Mouse (Mus musculus): ENCODE results near the gene Cbx2.

DNA sequence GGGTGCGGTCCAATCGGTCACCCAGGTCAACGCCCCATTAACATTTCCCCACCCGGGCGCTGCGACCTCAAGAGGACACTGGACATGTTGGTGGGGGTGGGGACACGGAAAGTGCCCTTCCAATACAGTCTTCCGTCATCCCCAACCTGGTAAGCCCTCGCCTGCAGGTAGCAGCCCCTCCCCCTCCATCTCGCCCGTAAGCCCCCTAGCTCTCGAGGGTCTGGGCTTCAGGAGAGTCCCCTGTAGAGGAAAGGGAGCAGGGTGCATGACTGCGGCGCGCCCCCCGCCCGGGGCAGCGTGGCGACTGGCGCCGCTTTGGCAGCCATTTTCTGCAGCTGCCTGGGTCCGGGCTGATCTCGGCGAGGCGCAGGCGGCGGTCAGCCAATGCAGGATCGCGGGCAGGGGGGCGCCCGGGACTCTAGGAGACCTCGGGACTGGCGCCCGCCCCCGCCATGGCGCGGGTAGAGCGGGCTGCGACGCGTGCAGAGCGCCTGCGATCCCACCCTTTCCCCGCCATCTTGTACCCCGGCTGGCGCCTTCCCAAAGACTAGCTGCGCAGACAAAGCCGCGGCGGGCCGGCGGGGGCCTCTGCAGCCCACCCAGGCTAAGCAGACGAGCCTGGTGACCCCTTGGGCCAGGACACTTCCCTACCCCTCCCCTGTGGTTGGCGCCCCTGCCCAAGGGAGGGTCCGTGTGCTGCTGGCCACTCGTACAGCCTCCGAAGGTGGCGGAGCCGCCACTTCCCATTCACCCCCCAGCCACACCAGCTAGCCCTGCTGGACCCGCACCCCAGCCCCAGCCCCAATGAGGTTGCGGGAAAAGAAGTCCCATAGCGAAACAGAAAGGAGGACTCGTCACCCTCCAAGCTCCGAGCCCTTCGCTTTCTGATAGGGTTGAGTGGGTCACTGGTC lies 33.8 kb downstream of the Cbx2 start:
- TF ChIP-seq CTCF (IDR thresholded peaks at IDR 0.05; ENCODE audit: low read depth) (no peak), EP300 (IDR thresholded peaks at IDR 0.05; ENCODE audit: low read depth) (no peak)
